Mouse (Mus musculus) cortical plate, adult 2 months (tissue): ENCODE results near the gene Epha4.

Source experiments
- CTCF ChIP-seq: fragments of 200-500 bp; IDR thresholded peaks from 2 replicates; pipeline ENCODE4 v1.5.1; 2011; ENCODE audit warnings: mild to moderate bottlenecking, control low read depth, low read length; ENCODE audit not compliant: insufficient read depth; ENCODE audit errors: extremely low read depth
- POLR2A ChIP-seq: fragments of 200-500 bp; IDR thresholded peaks from 2 replicates; pipeline ENCODE4 v1.6.1; 2011; ENCODE audit warnings: mild to moderate bottlenecking, low read length, control low read depth; ENCODE audit not compliant: insufficient read depth; ENCODE audit errors: extremely low read depth

DNA sequence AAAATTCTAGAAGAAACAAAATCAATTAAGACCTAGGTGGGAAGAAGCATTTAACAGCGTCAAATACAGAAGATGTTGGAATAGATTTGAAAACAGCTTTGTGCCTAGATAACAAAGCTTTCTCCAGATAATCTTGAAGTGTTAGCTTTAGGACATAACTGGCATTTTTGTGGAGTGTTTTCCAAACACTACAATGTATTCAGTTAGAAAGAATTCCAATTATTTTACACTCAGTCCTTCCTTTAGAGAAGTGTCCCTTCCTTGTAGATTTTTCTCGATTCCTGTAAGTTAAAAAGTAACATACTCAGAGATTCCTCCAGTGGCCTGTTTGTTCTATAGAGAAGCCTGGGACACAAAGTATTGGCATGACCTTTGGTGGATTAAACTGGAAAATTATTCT lies 23.7 kb upstream of the Epha4 start:
- TF ChIP-seq POLR2A, result no peak
- no peak for TF ChIP-seq CTCF
